Mouse (Mus musculus): Measurements from ENCODE around the gene Olfr725. TPM values are rescaled to one million over a fixed set of nuclear protein-coding genes. Genes with fewer than 3 reads are reported as not detected.

Gene Olfr725
- not detected for total RNA-seq (2023)

DNA sequence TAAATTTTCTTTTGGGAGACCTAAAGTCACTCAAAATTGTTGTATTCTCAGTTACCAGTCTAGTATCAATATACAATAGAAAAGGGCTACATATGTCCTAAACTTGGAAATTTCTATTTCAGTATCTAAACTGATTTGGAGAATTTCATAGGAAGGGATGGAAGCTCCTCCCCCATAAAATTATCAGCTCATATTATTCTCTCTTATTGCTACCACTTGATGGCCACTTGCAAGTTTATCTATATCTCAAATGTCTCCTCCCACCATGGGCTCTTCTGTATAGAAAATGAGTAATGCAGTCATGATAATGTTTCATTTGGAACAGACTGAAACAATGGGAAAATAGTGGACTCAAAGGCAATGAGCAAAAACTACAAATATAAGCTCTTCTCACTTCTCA, at the start of gene Olfr725:
Gene Olfr725 (minus strand): TSS at position 101 of the 400 bp plus-strand sequence.

Other genes starting within 250 kb of the Olfr725 start
- not detected for gene Olfr722, start 138.4 kb downstream of the Olfr725 start, total RNA-seq (2023)
- not detected for gene Olfr723, start 108.6 kb downstream of the Olfr725 start, total RNA-seq (2023)
- not detected for gene Olfr724, start 77.1 kb downstream of the Olfr725 start, total RNA-seq (2023)
- not detected for gene Olfr726, start 50.6 kb upstream of the Olfr725 start, total RNA-seq (2023)
- not detected for gene Olfr727, start 82.8 kb upstream of the Olfr725 start, total RNA-seq (2023)
- gene Olfr728, start 102.3 kb upstream of the Olfr725 start, total RNA-seq (2023) = not detected
- gene Olfr729, start 112.5 kb upstream of the Olfr725 start, total RNA-seq (2023) = not detected
- not detected for gene Olfr730, start 147.8 kb upstream of the Olfr725 start, total RNA-seq (2023)
- not detected for gene Olfr731, start 201.5 kb upstream of the Olfr725 start, total RNA-seq (2023)
- gene Olfr732, start 243.8 kb upstream of the Olfr725 start, total RNA-seq (2023) = not detected

Measured in monocyte, adult 59 days (primary cell).